Mouse (Mus musculus): ENCODE results near the gene G6pc.
"Not testable (repeated sequence)": the region's sequence is repeated elsewhere in the genome, so short reads cannot be mapped to it uniquely, and the experiment has no call there.

G6pc gene

DNA sequence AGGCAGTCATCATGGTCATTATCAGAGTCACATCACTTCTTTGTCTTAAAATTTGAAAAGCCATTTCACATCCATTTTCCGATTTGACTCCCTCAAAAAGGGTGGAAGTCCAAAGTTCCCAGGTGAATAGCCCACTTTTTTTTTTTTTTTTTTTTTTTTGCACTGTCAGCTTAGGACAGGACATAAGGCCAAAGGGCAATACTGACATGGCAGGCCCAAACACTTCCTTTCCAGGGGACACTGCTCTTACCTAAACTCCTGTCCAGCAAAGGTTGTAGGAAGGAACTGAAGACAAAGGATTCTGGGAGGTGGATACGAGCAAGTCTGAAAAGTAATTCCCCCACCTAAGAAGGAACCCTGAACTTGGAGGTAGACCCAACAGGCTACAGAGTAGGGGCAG is 11.4 kb upstream of the G6pc start:
- no peak for DNase-seq (ENCODE audit: low spot score in 2 of 2)

DNA sequence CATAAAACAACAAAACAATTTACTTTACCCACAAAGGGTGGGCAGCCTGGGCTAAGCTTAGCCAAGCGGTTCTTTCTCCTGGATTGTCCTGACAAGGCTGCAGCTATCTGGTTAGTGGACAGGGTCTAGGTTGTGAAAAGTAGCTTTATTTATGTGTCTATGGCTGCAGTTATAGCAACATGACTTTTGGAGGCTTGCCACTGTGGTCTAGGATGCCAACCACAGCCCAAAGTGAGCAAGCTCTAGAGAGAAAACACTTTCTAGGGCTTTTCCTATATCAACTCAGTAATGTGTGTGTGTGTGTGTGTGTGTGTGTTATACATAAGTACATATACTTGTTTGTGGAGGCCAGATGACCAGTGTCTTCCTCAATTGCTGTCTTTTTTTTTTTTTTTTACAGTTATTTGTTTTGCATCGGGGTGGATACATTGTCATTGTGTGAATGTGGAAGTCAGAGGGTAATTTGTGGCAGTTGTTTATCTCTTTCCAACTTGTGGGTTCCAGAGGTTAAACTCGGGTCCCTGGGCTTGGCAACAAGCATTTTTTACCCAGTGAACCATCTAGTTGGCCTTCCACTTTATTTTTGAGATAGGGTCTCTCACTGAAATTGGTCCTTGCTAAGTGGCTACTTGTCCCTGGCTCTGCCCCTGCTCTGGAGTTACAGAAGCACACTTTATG is 9.7 kb upstream of the G6pc start:
- no peak for DNase-seq (ENCODE audit: low spot score in 2 of 2)

DNA sequence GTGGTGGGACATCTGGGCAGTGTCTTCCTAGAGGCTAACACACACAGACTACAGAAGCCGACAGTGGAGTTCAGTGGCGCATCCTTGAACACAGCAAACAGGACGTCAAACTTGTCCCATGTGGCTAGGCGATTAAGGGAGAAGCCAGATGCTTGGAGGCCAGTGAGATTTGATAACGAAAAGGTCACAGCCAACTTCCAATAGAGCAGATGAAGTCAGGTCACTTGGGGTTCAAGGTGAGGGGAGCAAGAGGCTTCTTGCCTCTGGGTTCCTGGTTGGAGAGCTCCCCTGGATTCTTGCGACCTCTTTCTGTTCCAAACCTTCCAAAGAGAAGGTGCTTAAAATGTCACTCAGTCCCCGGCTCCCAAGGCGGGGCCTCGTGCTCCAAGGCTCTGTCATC is 7.6 kb upstream of the G6pc start:
- no peak for DNase-seq (ENCODE audit: low spot score in 2 of 2)

DNA sequence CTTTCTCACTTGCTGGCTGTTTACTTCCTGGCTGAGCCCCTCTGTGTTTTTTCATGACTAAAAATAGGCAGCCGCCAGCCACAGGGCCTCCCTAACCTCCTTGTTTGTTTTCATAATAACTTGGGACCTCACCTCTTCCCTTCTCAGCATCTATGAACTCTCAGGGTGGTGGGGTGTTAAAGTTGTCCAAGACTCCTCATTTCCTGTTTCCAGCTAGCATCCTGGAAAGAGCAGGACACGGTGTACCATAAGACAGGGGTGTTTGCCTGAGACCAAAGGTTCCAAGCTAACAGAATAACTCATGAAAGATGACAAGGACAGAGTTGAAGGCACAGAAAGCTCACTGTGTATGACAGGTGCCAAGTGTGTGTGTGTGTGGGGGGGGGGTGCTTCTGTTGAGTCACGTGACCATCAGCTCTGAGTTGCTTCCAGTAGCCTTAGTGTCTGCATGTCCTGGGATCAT is 6.7 kb upstream of the G6pc start:
- DNase-seq (ENCODE audit: low spot score in 2 of 2) = no peak

DNA sequence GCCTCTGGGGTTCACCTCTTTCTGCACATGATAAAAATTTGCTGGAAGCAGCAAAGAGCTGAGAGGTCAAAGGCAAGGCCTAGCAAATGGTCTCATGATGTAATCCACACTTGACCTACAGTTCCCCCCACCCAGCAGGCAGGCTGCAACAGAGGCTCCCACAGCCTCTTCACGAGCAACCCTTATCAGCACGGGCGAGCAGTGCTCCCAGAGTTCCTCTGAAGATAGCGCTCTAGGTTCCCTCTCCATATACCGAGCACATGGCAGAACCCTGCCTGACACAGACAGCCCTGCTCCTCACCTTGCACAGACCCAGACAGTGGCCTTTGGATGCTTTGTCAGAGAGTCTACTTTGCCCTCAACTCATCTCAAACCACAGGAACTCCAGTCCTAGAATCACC is 2.8 kb upstream of the G6pc start:
- DNase-seq (ENCODE audit: low spot score in 2 of 2) = no peak

DNA sequence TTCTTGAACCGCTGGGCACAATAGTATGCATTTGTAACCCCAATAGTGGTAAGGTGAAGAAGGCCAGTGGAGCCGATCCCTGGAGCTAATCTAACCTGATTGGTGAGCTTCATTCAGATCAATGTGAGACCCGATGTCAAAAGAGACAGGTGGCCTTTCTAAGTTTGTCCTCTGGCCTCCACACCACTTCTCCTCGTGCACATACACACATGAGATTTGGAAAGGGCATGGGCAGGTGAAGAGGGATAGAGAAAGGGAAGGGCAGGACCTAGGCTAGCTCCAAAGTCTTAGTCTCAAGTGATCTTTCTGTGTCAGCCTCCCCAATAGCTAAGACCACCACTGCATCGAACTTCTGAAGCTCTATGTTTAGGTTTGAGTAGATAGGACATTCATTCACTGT is 2.8 kb downstream of the G6pc start:
- DNase-seq (ENCODE audit: low spot score in 2 of 2) = no peak

DNA sequence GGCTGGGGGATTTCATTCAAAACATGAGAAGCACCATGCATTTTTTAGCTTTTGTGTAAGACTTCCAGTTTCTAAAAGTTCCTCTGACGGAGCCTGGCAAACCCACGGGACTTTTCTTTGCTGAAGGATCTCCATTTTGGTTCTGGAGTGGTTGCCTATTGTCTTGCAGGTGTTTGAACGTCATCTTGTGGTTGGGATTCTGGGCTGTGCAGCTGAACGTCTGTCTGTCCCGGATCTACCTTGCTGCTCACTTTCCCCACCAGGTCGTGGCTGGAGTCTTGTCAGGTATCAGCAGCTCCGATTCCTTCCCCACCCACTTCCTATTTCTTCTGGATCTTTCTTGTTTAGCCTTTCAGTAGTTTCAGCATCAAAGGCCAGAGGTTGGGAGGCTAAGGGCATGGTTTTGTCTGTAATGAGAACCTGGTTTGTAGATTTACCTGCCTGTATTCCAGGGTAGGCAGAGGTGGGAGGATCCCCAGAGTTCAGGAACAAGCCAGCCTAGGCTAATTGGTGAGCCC is 7.1 kb downstream of the G6pc start:
- DNase-seq (ENCODE audit: low spot score in 2 of 2) = no peak

DNA sequence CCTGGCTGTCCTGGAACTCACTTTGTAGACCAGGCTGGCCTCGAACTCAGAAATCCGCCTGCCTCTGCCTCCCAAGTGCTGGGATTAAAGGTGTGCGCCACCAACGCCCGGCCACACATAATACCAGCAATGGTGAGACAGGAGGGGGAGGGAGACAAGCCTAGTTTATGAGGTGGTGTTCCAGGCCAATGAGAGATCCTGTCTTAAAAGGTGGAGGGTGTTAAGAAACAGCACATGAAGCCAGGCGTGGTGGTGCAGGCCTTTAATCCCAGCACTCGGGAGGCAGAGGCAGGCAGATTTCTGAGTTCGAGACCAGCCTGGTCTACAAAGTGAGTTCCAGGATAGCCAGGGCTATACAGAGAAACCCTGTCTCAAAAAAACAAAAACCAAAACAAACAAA is 10.8 kb downstream of the G6pc start:
- not testable (repeated sequence) for DNase-seq (ENCODE audit: low spot score in 2 of 2)

DNA sequence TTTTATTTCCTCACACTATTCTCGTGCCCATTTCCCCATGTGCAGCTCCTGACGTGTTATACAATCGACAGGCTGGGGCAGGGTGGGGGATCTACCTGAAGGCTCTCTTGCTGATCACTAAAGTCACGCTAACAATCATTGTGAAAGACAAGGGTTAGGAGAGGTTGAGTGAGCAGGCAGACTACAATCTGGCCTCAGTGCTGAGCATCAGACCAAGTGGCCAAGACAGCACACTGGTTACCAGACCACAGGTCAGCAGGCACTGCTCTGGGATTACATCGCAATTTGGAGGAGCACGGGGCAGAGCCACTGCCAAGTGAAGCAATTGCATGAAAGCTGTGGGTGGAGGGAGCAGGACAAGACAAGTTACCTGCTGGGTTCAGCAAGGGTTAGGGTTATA is 11.6 kb downstream of the G6pc start:
- DNase-seq (ENCODE audit: low spot score in 2 of 2) = no peak

DNA sequence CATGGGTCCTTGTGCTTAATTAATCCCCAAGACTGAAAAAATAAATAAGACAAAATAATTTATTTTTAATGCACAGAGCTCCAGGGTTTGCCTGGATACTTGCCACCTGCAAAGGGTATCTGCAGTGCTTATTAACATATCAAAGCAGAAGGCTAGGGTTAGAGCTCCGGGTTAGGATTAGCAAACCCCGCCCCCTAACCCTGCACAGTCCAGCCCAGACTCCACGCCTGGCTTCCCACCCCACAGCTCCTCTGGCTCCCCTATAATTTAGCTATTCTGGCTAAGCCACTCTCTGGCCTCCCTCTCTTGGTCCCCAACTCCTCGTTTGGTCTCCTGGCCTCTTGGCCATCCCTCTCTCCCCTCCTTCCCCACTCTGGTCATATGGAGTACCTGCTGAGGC is 14.5 kb downstream of the G6pc start:
- DNase-seq (ENCODE audit: low spot score in 2 of 2) = no peak

DNA sequence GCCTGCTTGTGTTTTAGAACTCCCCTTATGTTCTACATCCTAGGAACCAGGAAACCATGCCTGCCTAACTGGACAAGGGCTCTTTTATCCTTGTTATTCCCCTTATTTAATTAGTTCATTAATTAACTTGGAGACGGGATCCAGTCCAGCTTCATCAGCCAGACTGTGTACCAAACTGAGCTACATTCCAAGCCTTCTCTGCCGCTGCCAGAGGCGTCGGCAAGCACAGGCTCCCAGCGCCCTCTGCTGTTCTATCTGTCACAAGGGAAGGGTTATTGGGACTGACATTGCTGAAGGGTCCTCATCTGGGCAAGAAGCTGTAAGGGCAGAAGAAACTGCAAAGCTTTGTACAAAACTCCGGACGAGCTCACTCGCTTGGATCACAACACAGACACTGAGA is 27.7 kb downstream of the G6pc start:
- peak; percentile 51 to 74 for DNase-seq (ENCODE audit: low spot score in 2 of 2)

DNA sequence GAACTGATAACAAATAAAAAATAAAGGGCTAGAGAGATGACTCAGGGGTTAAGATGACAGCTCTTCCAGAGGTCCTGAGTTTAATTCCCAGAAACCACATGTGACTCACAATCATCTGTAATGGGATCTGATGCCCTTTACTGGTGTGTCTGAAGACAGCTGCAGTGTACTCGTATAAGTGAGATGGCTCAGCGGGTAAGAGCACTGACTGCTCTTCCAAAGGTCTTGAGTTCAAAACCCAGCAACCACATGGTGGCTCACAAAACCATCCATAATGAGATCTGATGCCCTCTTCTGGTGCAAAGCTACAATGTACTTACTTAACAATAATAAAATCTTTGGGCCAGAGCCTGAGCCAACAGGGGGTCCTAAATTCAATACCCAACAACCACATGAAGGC is 47.9 kb downstream of the G6pc start:
- no peak for DNase-seq (ENCODE audit: low spot score in 2 of 2)

DNA sequence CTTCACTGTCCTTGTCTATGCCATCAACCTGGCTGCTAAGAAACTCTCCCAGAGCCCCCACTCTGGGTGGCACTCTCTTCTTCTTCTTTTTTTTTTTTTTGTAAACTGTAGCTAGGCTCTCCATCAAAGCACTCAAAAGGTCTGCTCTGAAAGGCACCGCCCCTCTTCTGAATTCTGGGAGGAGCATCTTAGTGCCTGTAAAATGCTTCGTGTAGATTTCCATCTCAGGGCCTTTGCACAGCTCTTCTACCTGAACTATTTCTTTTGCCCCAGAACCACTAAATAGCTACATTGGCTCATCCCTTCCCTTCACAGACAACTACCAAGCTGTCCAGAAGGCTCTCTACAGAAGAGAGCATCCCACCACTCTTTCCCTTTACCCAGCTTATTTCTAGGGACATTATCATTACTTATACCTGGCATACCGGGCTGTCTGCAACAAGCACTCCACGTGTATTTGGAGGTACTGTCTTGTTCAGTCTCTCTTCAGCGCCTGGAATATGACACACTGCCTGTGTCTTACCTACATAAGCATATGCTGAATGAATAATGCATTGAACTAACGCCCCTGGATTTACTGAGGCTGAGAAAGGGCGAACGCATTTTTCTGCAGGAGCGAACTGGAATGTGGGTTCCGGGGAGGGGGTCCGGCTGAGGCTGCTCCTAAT is 49.2 kb downstream of the G6pc start:
- DNase-seq (ENCODE audit: low spot score in 2 of 2) = no peak

DNA sequence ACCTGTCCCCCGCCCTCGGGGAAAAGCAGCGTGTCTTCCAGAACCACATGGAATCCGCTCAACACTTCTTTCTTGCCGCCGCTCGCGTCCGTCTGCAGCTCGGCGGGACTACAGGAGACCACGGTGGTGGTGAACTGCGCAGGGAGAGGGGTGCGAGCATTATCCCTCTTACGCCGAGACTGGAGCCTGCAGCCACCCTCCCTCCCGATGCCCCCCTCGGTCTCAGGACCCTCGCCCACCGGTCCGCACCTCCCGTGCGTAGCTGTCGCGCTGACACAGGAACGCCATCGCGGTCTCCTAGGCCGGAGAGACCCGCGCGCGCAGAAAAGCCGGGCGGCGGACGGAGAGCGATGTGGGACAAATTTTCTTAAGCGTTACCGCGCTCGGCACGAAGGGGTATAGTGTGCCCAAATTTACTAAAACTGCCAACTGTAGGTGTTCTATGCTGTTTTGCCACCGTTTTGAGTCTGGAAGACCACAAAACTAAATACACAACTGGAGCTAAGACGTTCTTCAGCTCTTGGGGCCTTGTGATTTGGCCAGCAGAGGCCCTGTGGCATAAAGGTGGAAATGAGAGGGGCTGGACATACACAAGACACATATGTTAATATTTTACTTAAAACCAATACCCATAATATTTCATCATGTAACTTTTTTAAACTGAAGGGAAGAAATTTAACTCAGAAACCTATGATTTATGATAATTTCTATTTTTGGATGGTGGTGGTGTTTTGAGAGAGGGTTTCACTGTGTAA is 49.9 kb downstream of the G6pc start, which contains the start of gene Aarsd1:
Gene Aarsd1, minus strand, starts transcription at position 515 of the 755 bp plus-strand sequence.
- DNase-seq (ENCODE audit: low spot score in 2 of 2) = peak; percentile 90 to 94

DNA sequence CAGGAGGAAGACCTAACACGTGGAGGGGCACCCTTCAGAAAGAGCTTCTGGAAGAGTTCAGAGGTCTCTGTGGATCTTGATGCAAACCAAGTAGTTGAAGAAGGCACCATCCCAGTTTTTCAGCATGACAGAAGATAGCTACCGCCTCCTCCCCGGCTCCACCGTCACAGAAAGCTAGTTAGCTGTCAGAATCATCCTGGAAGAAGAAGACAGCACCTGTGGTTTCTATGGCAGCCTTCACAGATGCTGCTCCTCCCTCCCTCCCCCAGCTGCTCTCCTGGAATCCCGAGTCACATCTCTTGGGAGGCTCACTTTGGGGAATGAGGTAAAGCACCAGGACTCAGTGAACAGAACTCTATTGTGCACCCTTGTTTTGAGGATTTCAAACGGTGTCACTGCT is 51.6 kb downstream of the G6pc start:
- no peak for DNase-seq (ENCODE audit: low spot score in 2 of 2)

DNA sequence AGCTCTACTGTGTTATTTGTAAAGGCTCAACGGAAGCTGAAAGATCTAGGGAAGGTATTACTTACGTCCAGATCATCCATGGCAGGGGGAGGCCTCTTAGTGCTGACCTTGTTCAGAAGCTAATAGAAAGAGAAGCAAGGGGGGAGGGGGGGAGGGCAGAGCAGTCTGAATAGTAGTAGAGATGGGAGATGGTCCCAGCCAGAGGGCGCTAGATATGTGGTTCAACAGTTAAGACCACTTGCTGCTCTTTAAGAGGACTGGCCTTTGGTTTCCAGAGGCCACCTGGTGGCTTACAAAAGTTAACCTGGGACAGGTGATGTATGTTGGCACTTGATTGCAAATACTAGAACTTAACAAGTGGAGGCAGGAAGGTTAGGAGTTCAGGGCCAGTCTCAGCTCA is 52.2 kb downstream of the G6pc start:
- peak in 1 of 2 experiments; percentile 17 for DNase-seq (ENCODE audit: low spot score in 2 of 2)

DNA sequence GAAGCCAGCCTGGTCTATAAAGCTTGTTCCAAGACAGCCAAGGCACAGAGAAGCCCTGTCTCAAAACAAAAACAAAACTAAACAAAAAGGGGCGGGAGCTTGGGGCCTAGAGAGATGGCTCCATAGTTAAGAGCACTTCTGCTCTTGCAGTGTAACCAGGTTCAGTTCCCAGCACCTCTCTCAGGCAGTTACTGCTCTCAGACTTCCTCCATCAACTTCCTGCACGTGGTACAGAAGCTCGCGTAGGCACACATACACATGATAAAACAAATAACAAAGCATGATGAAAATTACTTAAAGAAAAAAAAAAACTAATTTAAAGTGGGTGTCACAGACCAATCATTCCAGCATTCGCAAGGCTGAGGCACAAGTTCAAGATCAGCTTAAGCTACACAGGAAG is 52.8 kb downstream of the G6pc start:
- no peak for DNase-seq (ENCODE audit: low spot score in 2 of 2)

DNA sequence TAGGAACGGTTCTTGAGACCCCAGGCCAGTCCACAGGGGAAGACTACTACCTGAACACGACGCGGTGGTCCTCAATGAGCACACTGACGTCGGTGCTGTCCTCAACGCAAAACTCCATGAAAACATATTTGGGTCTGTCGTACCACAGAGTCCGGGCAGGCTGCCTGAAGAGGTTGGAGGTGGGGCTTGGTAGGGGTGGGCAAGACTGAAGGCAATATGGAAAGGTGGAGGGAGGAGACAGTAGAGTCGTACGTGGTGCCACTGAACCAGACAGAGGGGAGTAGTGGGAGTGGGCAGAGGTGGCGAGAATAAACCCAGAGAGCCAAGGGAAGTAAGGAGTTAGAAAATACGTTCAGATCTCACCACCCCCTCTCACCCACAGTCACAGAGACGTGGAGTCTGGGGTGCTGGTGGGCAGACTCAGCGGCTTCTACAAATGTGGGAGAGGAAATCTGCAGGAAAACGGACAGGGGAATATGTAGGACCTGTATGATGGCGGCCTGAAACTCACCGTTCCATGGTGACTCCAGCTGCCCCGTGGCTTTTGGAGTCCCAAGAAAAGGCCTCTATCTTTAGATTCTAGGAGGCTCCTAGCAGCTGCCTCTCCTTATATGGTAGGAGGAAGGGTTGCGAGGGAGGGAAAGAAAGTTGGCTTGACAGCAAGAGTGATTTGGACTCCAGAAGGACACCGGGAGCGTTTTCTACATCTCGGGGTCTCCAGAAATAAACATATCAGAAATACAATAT is 56.9 kb downstream of the G6pc start, which contains the start of gene Gm27029:
Gene Gm27029, minus strand, starts transcription at position 692 of the 747 bp plus-strand sequence.
- no peak for DNase-seq (ENCODE audit: low spot score in 2 of 2)

DNA sequence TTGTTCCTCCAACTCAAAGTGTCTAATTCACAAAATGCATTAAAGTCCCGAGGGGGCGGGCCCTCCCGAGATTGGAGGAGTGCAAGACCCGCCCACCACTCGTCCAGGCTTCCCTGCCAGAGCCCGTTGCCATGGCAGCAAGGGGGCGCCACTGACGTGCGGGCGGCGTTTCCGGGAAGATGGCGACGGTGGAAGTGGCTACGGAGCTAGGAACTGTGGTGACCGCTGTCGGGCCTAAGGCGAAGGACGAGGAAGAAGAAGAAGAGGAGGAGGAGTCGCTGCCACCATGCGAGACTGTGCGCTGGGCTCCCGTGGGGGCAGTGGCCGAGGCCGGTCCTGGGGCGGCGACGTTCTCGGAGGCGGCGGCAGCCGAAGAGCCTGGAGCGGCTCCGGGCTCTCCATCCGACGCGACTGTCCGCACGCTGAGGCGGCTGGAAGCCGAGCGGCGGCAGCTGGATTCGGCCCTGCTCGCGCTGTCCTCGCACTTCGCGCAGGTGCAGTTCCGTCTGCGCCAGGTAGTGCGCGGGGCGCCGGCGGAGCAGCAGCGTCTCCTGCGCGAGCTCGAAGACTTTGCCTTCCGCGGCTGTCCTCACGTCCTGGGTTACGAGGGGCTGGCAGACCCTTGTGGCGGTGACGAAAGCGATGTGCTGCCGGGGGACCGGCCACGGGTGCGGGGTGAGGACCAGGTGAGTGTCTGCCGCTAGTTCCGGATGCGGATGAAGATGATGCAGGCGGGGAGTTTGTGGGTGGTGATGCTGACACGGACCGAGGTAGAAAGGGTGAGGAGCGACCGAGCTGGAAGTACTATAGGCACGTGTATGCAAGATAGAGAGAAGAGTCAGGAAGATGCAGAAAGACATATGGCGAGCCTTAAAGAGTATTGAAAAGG is 57.8 kb downstream of the G6pc start, which contains the start of the genes Rundc1 and Ptges3l:
Gene Rundc1, plus strand, starts transcription at position 161 of the 889 bp plus-strand sequence.
Gene Ptges3l, minus strand, starts transcription at position 409 of the 889 bp plus-strand sequence.
- DNase-seq (ENCODE audit: low spot score in 2 of 2) = peak; percentile 97 to 98

DNA sequence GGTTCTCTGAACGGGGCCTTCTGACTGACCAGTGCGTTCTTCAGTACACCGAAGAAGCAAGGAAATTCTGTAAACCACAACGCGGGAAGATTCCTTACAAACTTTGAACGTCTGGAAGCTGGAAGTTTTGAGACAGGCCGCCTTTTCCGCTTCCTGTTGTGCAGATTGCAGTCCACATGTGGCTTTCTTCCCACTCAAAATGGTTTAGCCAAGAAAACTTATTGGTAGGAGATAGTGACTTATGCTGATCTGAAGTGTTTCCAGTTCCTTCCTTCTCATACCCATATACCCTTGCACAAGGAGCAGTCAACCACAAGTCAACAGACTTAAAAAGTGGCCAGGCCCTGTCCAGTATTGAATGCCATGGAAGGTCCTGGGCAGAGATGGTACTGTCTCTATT is 58.8 kb downstream of the G6pc start:
- DNase-seq (ENCODE audit: low spot score in 2 of 2) = no peak
